Mouse (Mus musculus) heart, adult 9 months (tissue): ENCODE data around the gene Kcnj9.

Source experiments
- DNase-seq, 2 experiments: peaks; one replicate each; pipeline ENCODE4 v3.0.0; 2022; ENCODE audit warnings: low spot score in 2 of 2

The Kcnj9 gene

GRCm38 (mm10) chr1:172329131-172329530 lies at the start of gene Kcnj9:
TSS of gene Kcnj9 (minus strand) at chr1:172329318.
- no peak for DNase-seq

GRCm38 (mm10) chr1:172376758-172377458 lies 47.8 kb upstream of the Kcnj9 start:
- peak; percentile 17 to 24 for DNase-seq

- DNase-seq, result peak; percentile 97 to 98
Measured at GRCm38 (mm10) chr1:172376198-172376667, 47.1 kb upstream of the Kcnj9 start, which contains the start of gene Pigm. TSS of gene Pigm (plus strand) at chr1:172376546.

- DNase-seq, result peak in 1 of 2 experiments; percentile 14
Measured at GRCm38 (mm10) chr1:172368768-172369418, 39.8 kb upstream of the Kcnj9 start.

- DNase-seq, result peak; percentile 18 to 21
Measured at GRCm38 (mm10) chr1:172364684-172365083, 35.6 kb upstream of the Kcnj9 start.

- DNase-seq, result no peak
Measured at GRCm38 (mm10) chr1:172358341-172358740, 29.2 kb upstream of the Kcnj9 start.

GRCm38 (mm10) chr1:172357550-172357949 lies 28.4 kb upstream of the Kcnj9 start:
- peak; percentile 12 to 27 for DNase-seq

GRCm38 (mm10) chr1:172355336-172355735 lies 26.2 kb upstream of the Kcnj9 start:
- no peak for DNase-seq

GRCm38 (mm10) chr1:172352453-172352852 lies 23.3 kb upstream of the Kcnj9 start:
- DNase-seq, result no peak

GRCm38 (mm10) chr1:172352001-172352400 lies 22.9 kb upstream of the Kcnj9 start:
- no peak for DNase-seq

GRCm38 (mm10) chr1:172349916-172350812 lies 21.0 kb upstream of the Kcnj9 start:
- DNase-seq, result no peak

GRCm38 (mm10) chr1:172349504-172349903 lies 20.4 kb upstream of the Kcnj9 start:
- DNase-seq, result no peak

- DNase-seq, result no peak
Measured at GRCm38 (mm10) chr1:172347382-172347781, 18.3 kb upstream of the Kcnj9 start.

- DNase-seq, result no peak
Measured at GRCm38 (mm10) chr1:172346707-172347106, 17.6 kb upstream of the Kcnj9 start.

- no peak for DNase-seq
Measured at GRCm38 (mm10) chr1:172344820-172345219, 15.7 kb upstream of the Kcnj9 start.

- DNase-seq, result no peak
Measured at GRCm38 (mm10) chr1:172343914-172344313, 14.8 kb upstream of the Kcnj9 start.

- DNase-seq, result no peak
Measured at GRCm38 (mm10) chr1:172342729-172343128, 13.6 kb upstream of the Kcnj9 start.

- no peak for DNase-seq
Measured at GRCm38 (mm10) chr1:172341386-172341785, 12.3 kb upstream of the Kcnj9 start.

GRCm38 (mm10) chr1:172340729-172341321 lies 11.7 kb upstream of the Kcnj9 start, which contains the start of gene Kcnj10:
TSS of gene Kcnj10 (plus strand) at chr1:172341210.
- peak; percentile 33 to 52 for DNase-seq

GRCm38 (mm10) chr1:172337411-172338185 lies 8.5 kb upstream of the Kcnj9 start:
- DNase-seq, result no peak

- no peak for DNase-seq
Measured at GRCm38 (mm10) chr1:172335804-172336203, 6.7 kb upstream of the Kcnj9 start.
